ENCODE assay signal across 7 mouse cellular contexts in genomic region chr7:89168606-89169005, GRCm38 (mm10).
A peak's percentile ranks its signal among the peaks of the same experiment; 100 is the strongest.
DNase-seq lines count a peak whose midpoint lies in the region; ATAC-seq and TF ChIP-seq lines count a peak whose summit lies in the region.

No protein-coding gene starts in this region.

- peak; percentile 96 for TF ChIP-seq RAD21 in MEL (IDR thresholded peaks at IDR 0.05; ENCODE audit: low read depth, low read length)

- H3K9me3 ChIP-seq in MEL (replicated peaks; ENCODE audit: insufficient read depth, low read length) = no peaks in the 10 kb centered on the region
- no peaks in the 10 kb centered on the region for H3K9me3 ChIP-seq in embryonic facial prominence, embryonic 11.5 days (replicated peaks; ENCODE audit: control insufficient read depth, low read length)

- WGBS in embryonic facial prominence, embryonic 11.5 days = 41% methylated on average over 2 of the region's 2 CpGs

- peaks cover 1 to 9% of the 10 kb centered on the region in 2 experiments; a peak in 3 of 4 replicates for H3K4me1 ChIP-seq in MEL (ENCODE audit: control insufficient read depth in 1 of 2, insufficient read depth in 2 of 2, low read length in 2 of 2)
- H3K4me1 ChIP-seq in embryonic facial prominence, embryonic 11.5 days (ENCODE audit: control insufficient read depth, insufficient read depth, low read length) = no peaks in the 10 kb centered on the region

- no peak overlapping the region for H3K27ac ChIP-seq in MEL (ENCODE audit: control insufficient read depth, low read depth, low read length)
- no peak overlapping the region for H3K27ac ChIP-seq in embryonic facial prominence, embryonic 11.5 days (replicated peaks; ENCODE audit: low read depth, low read length)

- TF ChIP-seq CTCF in MEL (IDR thresholded peaks at IDR 0.05 in 2 of 3, conservative IDR thresholded peaks at IDR 0.05 in 1 of 3; ENCODE audit: control insufficient read depth in 1 of 3, insufficient read depth in 1 of 3, low read depth in 2 of 3, low read length in 3 of 3, poor library complexity in 1 of 3, severe bottlenecking in 1 of 3) = peak; percentile 77 to 94 (median 93)

- DNase-seq in MEL (ENCODE audit: low read depth, low spot score) = peak; percentile 88
- peak; percentile 84 for DNase-seq in adrenal gland, postnatal 14 days
- peak; percentile 89 for DNase-seq in embryonic facial prominence, embryonic 11.5 days (ENCODE audit: low spot score)
- peak; percentile 78 to 88 for DNase-seq in heart, postnatal 10 days
- peak; percentile 64 to 84 for DNase-seq in layer of hippocampus, postnatal 14 days (ENCODE audit: low spot score in 2 of 2)
- DNase-seq in spleen, adult 18-20 months = peak; percentile 51 to 70

- H3K36me3 ChIP-seq in MEL (ENCODE audit: control insufficient read depth in 1 of 2, insufficient read depth in 2 of 2, low read length in 2 of 2) = peaks cover 0 to 5% of the 10 kb centered on the region in 2 experiments; a peak in 2 of 4 replicates
- no peaks in the 10 kb centered on the region for H3K36me3 ChIP-seq in embryonic facial prominence, embryonic 11.5 days (replicated peaks; ENCODE audit: control insufficient read depth, insufficient read depth, low read depth, low read length)

- H3K4me2 ChIP-seq in embryonic facial prominence, embryonic 11.5 days (ENCODE audit: low read depth, low read length) = no peak overlapping the region

- no peak for TF ChIP-seq EP300 in MEL (IDR thresholded peaks at IDR 0.05; ENCODE audit: low read depth in 1 of 2, low read length in 2 of 2)

- no peaks in the 10 kb centered on the region for H3K27me3 ChIP-seq in MEL (ENCODE audit: control insufficient read depth in 1 of 2, insufficient read depth in 2 of 2, low read length in 2 of 2)
- no peaks in the 10 kb centered on the region for H3K27me3 ChIP-seq in embryonic facial prominence, embryonic 11.5 days (ENCODE audit: control insufficient read depth, insufficient read depth, low read length)

- no peak for ATAC-seq in embryonic facial prominence, embryonic 11.5 days (replicated peaks; ENCODE audit: insufficient number of reproducible peaks, low FRiP score, low TSS enrichment, low read depth)
- peak; percentile 84 for ATAC-seq in megakaryocyte-erythroid progenitor cell, adult 5-6 weeks (replicated peaks; ENCODE audit: low FRiP score, low TSS enrichment, poor library complexity, severe bottlenecking)

- H3K4me3 ChIP-seq in MEL (ENCODE audit: control insufficient read depth in 1 of 2, insufficient read depth in 1 of 2, low read depth in 2 of 2, low read length in 2 of 2) = no peak overlapping the region
- no peak overlapping the region for H3K4me3 ChIP-seq in embryonic facial prominence, embryonic 11.5 days (ENCODE audit: low read depth, low read length)

- intact Hi-C loops in heart, postnatal 10 days (cut with DNase I) = loop anchor here (1.0 to 5.0 kb wide), 4 partner anchors 89 to 250 kb away; no protein-coding TSS in a partner anchor

- no peaks in the 10 kb centered on the region for H3K79me2 ChIP-seq in MEL (ENCODE audit: control insufficient read depth, insufficient read depth, low read length, poor library complexity)

- no peak for TF ChIP-seq POLR2A in MEL (IDR thresholded peaks at IDR 0.05; ENCODE audit: control insufficient read depth in 1 of 2, insufficient read depth in 1 of 2, low read depth in 1 of 2, low read length in 2 of 2, poor library complexity in 1 of 2)

- no peak overlapping the region for H3K9ac ChIP-seq in MEL (ENCODE audit: control insufficient read depth, low read depth, low read length, poor library complexity, severe bottlenecking)
- H3K9ac ChIP-seq in embryonic facial prominence, embryonic 11.5 days (replicated peaks; ENCODE audit: low read length) = no peak overlapping the region

TF ChIP-seq in MEL, 35 proteins besides CTCF, POLR2A, EP300 and RAD21:
- TF ChIP-seq ZC3H11A (IDR thresholded peaks at IDR 0.05; ENCODE audit: low read depth, low read length) = peak; percentile 86
- peak; percentile 95 for TF ChIP-seq SMC3 (IDR thresholded peaks at IDR 0.05; ENCODE audit: low read depth, low read length)
- no peak for TF ChIP-seq NELFE (IDR thresholded peaks at IDR 0.05; ENCODE audit: low read depth, low read length)
- TF ChIP-seq MYB (IDR thresholded peaks at IDR 0.05; ENCODE audit: low read depth, low read length) = no peak
- no peak for TF ChIP-seq MAFK (IDR thresholded peaks at IDR 0.05; ENCODE audit: borderline replicate concordance, low read depth, low read length)
- no peak for TF ChIP-seq MAX (IDR thresholded peaks at IDR 0.05; ENCODE audit: low read length)
